Mouse (Mus musculus): Measurements from ENCODE around the gene Cdkl2. TPM values are rescaled to one million over a fixed set of nuclear protein-coding genes. Genes with fewer than 3 reads are reported as not detected.

Cdkl2 gene
- total RNA-seq, 4 experiments from 2014 or later = 34.6 to 46.6 (median 37.1) TPM

Other genes starting within 250 kb of the Cdkl2 start
- 10 to 100 TPM; 46.5 to 60.7 (median 53.1) TPM for gene Rchy1, start 80.8 kb downstream of the Cdkl2 start, total RNA-seq (2022)
- not detected for gene Odaph, start 56.4 kb downstream of the Cdkl2 start, total RNA-seq (2022)
- gene G3bp2, start 39.8 kb upstream of the Cdkl2 start, total RNA-seq (2022) = 100 to 1,000 TPM; 212 to 259 (median 233) TPM
- gene Uso1, start 94.1 kb upstream of the Cdkl2 start, total RNA-seq (2022) = 10 to 100 TPM; 69.7 to 86.9 (median 81.0) TPM
- gene U90926, start 171.5 kb upstream of the Cdkl2 start, total RNA-seq (2022) = not detected
- gene Ppef2, start 212.4 kb upstream of the Cdkl2 start, total RNA-seq (2022) = 1 to 10 TPM in 1 of 4 experiments, under 1 TPM in 3; 0.34 to 1.2 (median 0.71) TPM
- gene Naaa, start 234.3 kb upstream of the Cdkl2 start, total RNA-seq (2022) = 10 to 100 TPM; 46.9 to 57.1 (median 50.3) TPM